Mouse (Mus musculus): ENCODE data around the gene Tmtc1. TPM values are rescaled to one million over a fixed set of nuclear protein-coding genes. Genes with fewer than 3 reads are reported as not detected.

Gene Tmtc1
- polyA plus RNA-seq, 1 experiment from 2014 or later: 2.9 TPM

- no peak overlapping the region for H3K4me3 ChIP-seq (replicated peaks)
- H3K4me2 ChIP-seq (replicated peaks): no peak overlapping the region
- no peaks in the 10 kb centered on the region for H3K9me3 ChIP-seq
- no peak overlapping the region for H3K9ac ChIP-seq (replicated peaks)
- H3K27me3 ChIP-seq: no peaks in the 10 kb centered on the region
- no peaks in the 10 kb centered on the region for H3K36me3 ChIP-seq
- H3K27ac ChIP-seq: no peak overlapping the region
- 44% methylated on average over 2 of the region's 2 CpGs for WGBS
- H3K4me1 ChIP-seq (replicated peaks): peaks cover 15% of the 10 kb centered on the region; the same call in 1 of the 2 replicates
- ATAC-seq: 0 out of 2 replicates have a peak, but pooled peaks have one; percentile 43
These were observed 195.6 kb downstream of the Tmtc1 start for GRCm38 (mm10) chr6:148248625-148249024.

GRCm38 (mm10) chr6:148246544-148246943 lies 197.6 kb downstream of the Tmtc1 start:
- 83% methylated on average over 7 of the region's 7 CpGs for WGBS
- Histone ChIP-seq H3K27me3 (no peaks in the 10 kb centered on the region), H3K27ac (no peak overlapping the region), H3K4me2 (replicated peaks) (no peak overlapping the region), H3K9ac (replicated peaks) (no peak overlapping the region), H3K9me3 (no peaks in the 10 kb centered on the region), H3K36me3 (no peaks in the 10 kb centered on the region), H3K4me1 (replicated peaks) (no peaks in the 10 kb centered on the region), H3K4me3 (replicated peaks) (no peak overlapping the region)
- ATAC-seq: no peak

GRCm38 (mm10) chr6:148244836-148245235 lies 199.4 kb downstream of the Tmtc1 start:
- H3K4me2 ChIP-seq (replicated peaks): no peak overlapping the region
- no peaks in the 10 kb centered on the region for H3K36me3 ChIP-seq
- no peaks in the 10 kb centered on the region for H3K4me1 ChIP-seq (replicated peaks)
- no peaks in the 10 kb centered on the region for H3K9me3 ChIP-seq
- H3K4me3 ChIP-seq (replicated peaks): no peak overlapping the region
- ATAC-seq: no peak
- WGBS: 71% methylated on average over 1 of the region's 1 CpGs
- no peak overlapping the region for H3K27ac ChIP-seq
- H3K27me3 ChIP-seq: no peaks in the 10 kb centered on the region
- no peak overlapping the region for H3K9ac ChIP-seq (replicated peaks)

- Histone ChIP-seq H3K9ac (replicated peaks) (no peak overlapping the region), H3K9me3 (no peaks in the 10 kb centered on the region), H3K4me2 (replicated peaks) (no peak overlapping the region), H3K4me1 (replicated peaks) (no peaks in the 10 kb centered on the region), H3K36me3 (no peaks in the 10 kb centered on the region), H3K27me3 (no peaks in the 10 kb centered on the region), H3K4me3 (replicated peaks) (no peak overlapping the region), H3K27ac (no peak overlapping the region)
- no peak for ATAC-seq
- 62% methylated on average over 3 of the region's 3 CpGs for WGBS
These were observed 201.9 kb downstream of the Tmtc1 start for GRCm38 (mm10) chr6:148242304-148242703.

- H3K4me2 ChIP-seq (replicated peaks): no peak overlapping the region
- no peak overlapping the region for H3K9ac ChIP-seq (replicated peaks)
- no peak overlapping the region for H3K4me3 ChIP-seq (replicated peaks)
- no peak overlapping the region for H3K27ac ChIP-seq
- no peaks in the 10 kb centered on the region for H3K27me3 ChIP-seq
- no peaks in the 10 kb centered on the region for H3K36me3 ChIP-seq
- H3K9me3 ChIP-seq: no peaks in the 10 kb centered on the region
- ATAC-seq: no peak
- WGBS: 96% methylated on average over 5 of the region's 5 CpGs
- H3K4me1 ChIP-seq (replicated peaks): no peaks in the 10 kb centered on the region
These were observed 202.5 kb downstream of the Tmtc1 start for GRCm38 (mm10) chr6:148241685-148242084.

GRCm38 (mm10) chr6:148239311-148239710 lies 204.9 kb downstream of the Tmtc1 start:
- Histone ChIP-seq H3K9me3 (no peaks in the 10 kb centered on the region), H3K27ac (no peak overlapping the region), H3K4me3 (replicated peaks) (no peak overlapping the region), H3K4me1 (replicated peaks) (no peaks in the 10 kb centered on the region), H3K27me3 (no peaks in the 10 kb centered on the region), H3K4me2 (replicated peaks) (no peak overlapping the region), H3K9ac (replicated peaks) (no peak overlapping the region), H3K36me3 (no peaks in the 10 kb centered on the region)
- ATAC-seq: no peak
- WGBS: 89% methylated on average over 1 of the region's 1 CpGs

GRCm38 (mm10) chr6:148237453-148237852 lies 206.7 kb downstream of the Tmtc1 start:
- H3K9ac ChIP-seq (replicated peaks): no peak overlapping the region
- H3K27me3 ChIP-seq: no peaks in the 10 kb centered on the region
- H3K4me2 ChIP-seq (replicated peaks): no peak overlapping the region
- H3K27ac ChIP-seq: no peak overlapping the region
- H3K4me3 ChIP-seq (replicated peaks): no peak overlapping the region
- H3K4me1 ChIP-seq (replicated peaks): no peaks in the 10 kb centered on the region
- ATAC-seq: no peak
- no peaks in the 10 kb centered on the region for H3K9me3 ChIP-seq
- H3K36me3 ChIP-seq: no peaks in the 10 kb centered on the region
- 57% methylated on average over 5 of the region's 5 CpGs for WGBS

- Histone ChIP-seq H3K27me3 (no peaks in the 10 kb centered on the region), H3K4me2 (replicated peaks) (no peak overlapping the region), H3K27ac (no peak overlapping the region), H3K4me3 (replicated peaks) (no peak overlapping the region), H3K36me3 (no peaks in the 10 kb centered on the region), H3K9ac (replicated peaks) (no peak overlapping the region), H3K4me1 (replicated peaks) (no peaks in the 10 kb centered on the region), H3K9me3 (no peaks in the 10 kb centered on the region)
- 86% methylated on average over 3 of the region's 3 CpGs for WGBS
- ATAC-seq: no peak
These were observed 209.9 kb downstream of the Tmtc1 start for GRCm38 (mm10) chr6:148234105-148234828.

- no peak for ATAC-seq
- H3K27me3 ChIP-seq: no peaks in the 10 kb centered on the region
These were observed 216.6 kb downstream of the Tmtc1 start for GRCm38 (mm10) chr6:148227542-148227941.

GRCm38 (mm10) chr6:148222686-148223085 lies 221.5 kb downstream of the Tmtc1 start:
- Histone ChIP-seq H3K4me1 (replicated peaks) (no peaks in the 10 kb centered on the region), H3K27me3 (no peaks in the 10 kb centered on the region), H3K4me3 (replicated peaks) (no peak overlapping the region), H3K27ac (no peak overlapping the region), H3K36me3 (no peaks in the 10 kb centered on the region), H3K9me3 (no peaks in the 10 kb centered on the region), H3K9ac (replicated peaks) (no peak overlapping the region), H3K4me2 (replicated peaks) (no peak overlapping the region)
- WGBS: 73% methylated on average over 2 of the region's 2 CpGs
- ATAC-seq: no peak

More at GRCm38 (mm10) chr6:148227542-148227941, 216.6 kb downstream of the Tmtc1 start:
- H3K4me1 ChIP-seq (replicated peaks): no peaks in the 10 kb centered on the region
- H3K27ac ChIP-seq: no peak overlapping the region
- no peak overlapping the region for H3K9ac ChIP-seq (replicated peaks)
- H3K4me2 ChIP-seq (replicated peaks): no peak overlapping the region
- no peaks in the 10 kb centered on the region for H3K9me3 ChIP-seq
- H3K4me3 ChIP-seq (replicated peaks): no peak overlapping the region
- 67% methylated on average over 3 of the region's 3 CpGs for WGBS
- no peaks in the 10 kb centered on the region for H3K36me3 ChIP-seq

- no peak overlapping the region for H3K4me2 ChIP-seq (replicated peaks)
- no peak overlapping the region for H3K9ac ChIP-seq (replicated peaks)
- no peaks in the 10 kb centered on the region for H3K9me3 ChIP-seq
- no peaks in the 10 kb centered on the region for H3K36me3 ChIP-seq
- H3K4me1 ChIP-seq (replicated peaks): no peaks in the 10 kb centered on the region
- H3K27ac ChIP-seq: no peak overlapping the region
- WGBS: 95% methylated on average over 2 of the region's 2 CpGs
- no peaks in the 10 kb centered on the region for H3K27me3 ChIP-seq
- no peak overlapping the region for H3K4me3 ChIP-seq (replicated peaks)
- no peak for ATAC-seq
These were observed 225.7 kb downstream of the Tmtc1 start for GRCm38 (mm10) chr6:148218235-148219076.

- Histone ChIP-seq H3K4me3 (replicated peaks) (no peak overlapping the region), H3K36me3 (no peaks in the 10 kb centered on the region), H3K27ac (no peak overlapping the region), H3K4me1 (replicated peaks) (peaks cover 10% of the 10 kb centered on the region), H3K4me2 (replicated peaks) (no peak overlapping the region), H3K9ac (replicated peaks) (no peak overlapping the region), H3K27me3 (no peaks in the 10 kb centered on the region), H3K9me3 (no peaks in the 10 kb centered on the region)
- WGBS: 92% methylated on average over 4 of the region's 4 CpGs
- no peak for ATAC-seq
These were observed 227.4 kb downstream of the Tmtc1 start for GRCm38 (mm10) chr6:148216752-148217151.
